Mouse (Mus musculus): ENCODE measurements around the gene Tsen15.

Gene Tsen15

DNA sequence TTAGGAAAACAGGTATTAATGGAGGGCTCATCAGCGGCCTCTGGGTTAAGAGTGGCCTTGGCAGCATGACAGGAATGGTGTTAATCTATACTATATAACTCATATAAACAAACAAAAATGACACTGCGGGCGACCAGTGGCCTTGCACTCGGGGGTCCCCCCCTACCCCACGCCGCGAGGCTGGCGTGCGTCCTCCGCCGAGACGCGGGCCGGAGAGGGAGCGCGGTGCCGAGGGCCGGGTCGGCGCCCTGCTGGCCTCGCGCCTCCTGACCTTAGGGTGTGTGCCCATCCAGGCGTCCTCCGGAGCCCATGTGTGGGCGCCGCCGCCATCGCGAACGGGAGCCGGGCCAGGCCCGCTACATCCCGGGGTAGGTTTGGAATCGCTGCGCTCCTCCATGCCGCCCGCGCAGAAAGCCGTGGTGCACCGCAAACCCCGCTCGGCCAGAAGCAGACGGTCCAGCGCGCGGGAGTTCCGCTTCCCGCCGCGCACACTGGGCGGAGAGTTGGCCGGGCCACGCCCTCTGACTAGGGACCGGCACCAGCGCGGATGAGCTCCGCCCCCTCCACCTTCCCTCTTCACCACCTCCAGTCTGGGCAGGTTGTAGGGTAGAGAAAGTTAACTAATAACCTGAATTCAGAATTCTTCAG lies at the start of gene Tsen15:
TSS of gene Tsen15 (minus strand) at position 501 of the 648 bp plus-strand sequence.
- DNase-seq (ENCODE audit: low spot score in 2 of 2) = peak; percentile 44 to 79

DNA sequence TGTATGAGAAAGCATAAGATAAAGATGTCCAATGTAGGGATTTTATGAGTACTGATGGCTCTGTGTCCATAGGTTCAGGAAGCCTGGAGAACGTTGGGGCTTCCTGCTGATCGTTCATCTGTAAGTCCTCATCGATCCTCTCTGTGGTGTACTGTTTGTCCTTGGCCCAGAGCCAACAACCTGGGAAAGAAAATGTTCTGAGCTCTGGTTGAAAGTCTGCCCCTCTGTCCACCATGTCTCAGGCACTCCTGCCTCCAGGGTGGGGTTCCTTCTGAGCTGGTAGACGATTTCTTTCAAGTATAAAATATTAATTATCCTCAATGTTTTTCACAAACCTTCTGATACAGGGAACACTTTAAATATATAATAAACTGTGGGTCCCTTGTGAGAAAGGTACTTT lies 47.7 kb upstream of the Tsen15 start:
- no peak for DNase-seq (ENCODE audit: low spot score in 2 of 2)

DNA sequence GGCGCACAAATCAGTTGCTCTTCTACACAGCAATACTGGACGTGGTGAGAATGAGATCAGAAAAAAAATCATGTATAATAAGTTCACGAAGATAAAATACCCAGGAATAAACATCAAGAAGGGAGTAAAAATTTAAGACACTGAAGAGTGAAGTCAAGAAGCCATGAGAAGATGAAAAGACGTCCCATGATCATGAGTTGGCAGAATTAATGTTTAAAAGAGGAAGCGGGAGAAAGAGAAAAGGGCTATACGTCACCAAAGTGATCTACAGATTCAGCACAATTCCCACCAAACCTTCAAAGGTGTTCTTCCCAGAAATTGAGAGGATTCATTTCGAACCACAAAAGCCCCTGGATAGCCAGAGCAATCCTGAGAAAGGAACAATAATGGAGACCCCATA lies 43.3 kb upstream of the Tsen15 start:
- no peak for DNase-seq (ENCODE audit: low spot score in 2 of 2)

DNA sequence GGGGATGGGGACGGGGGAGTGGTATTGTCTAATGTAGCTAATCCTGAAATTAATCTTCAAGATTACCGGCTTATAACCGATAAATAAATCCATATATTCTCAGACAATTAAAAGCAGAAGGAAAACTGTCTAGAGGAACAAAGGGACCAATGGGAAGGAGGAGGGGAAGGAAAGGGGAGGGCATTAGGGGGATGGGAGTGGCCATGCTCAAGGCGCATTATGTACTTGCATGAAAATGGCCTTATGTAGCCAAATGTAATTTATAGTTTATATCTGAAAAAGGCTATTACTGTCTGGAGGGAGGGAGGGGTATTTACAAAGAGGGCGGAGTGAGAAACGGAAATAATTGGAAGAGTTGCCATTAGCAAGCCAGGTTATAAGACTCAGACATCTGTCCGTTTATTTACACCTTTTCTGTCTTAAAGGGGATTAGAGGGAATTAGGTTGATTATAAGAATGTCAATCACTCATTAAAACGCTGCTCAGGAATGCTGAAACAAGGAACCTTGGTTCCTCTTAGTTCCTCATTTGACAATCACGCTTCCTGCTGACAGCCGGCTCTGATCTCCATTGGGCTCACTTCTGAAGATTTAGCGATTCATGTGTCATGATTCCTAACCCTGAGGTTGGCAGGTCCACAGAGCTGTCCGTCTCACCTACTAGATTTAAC lies 41.6 kb upstream of the Tsen15 start:
- DNase-seq (ENCODE audit: low spot score in 2 of 2) = no peak

DNA sequence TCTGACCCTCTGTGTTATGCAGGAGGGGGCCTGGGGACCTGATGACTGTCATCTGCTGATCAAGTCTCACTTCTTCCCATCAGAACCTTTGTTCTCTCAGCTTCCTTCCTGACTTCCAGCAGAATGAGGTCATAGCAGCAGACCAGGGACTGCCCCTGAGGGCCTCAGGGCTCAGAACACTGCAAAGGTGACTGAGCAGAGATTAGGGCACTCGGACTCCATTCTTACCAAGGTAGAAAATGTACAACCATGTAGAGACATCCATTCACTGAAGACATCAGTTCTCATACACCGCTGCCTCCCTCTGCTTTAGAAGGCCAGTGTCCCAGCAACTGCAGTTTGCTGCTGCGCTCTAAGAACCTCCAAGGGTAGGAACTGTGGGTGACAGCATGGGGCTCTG lies 36.6 kb upstream of the Tsen15 start:
- no peak for DNase-seq (ENCODE audit: low spot score in 2 of 2)

DNA sequence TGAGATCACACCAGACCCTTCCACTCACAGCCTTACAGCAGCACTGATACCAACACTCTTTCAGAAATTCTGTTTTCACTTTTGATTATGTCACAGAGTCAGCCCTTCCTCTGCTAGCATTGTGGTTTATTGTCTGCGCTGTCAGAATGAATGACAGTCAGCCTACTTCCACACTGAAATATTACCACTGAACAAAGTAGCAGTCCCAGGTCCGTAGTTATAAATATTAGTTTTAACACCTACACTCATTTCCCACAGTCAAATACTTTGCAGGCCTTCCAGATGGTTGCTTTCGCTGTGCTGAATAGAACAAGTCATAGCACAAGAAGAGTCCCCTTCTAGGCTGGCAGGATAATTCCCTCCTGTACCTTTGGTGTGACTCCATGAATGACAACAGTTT lies 35.8 kb upstream of the Tsen15 start:
- no peak for DNase-seq (ENCODE audit: low spot score in 2 of 2)

DNA sequence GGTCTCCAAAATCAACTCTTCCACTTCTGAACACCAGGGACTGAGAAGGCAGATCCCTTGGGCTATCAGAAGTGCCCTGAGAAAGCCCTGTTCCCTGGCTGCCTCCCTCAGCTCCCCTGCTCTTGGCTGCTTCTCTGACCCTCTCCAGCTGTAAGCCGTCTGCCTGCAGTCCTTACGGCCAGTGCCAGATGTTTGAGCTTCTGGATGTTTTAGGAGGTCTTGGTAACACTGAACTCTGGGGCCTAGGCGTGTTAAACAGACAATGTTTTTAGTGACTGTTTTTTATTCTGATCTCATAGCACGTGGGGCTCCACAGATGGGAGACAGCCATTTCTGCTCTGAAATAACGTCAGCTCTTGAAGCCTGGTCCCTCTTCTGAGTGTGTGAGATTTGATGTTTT lies 31.1 kb upstream of the Tsen15 start:
- DNase-seq (ENCODE audit: low spot score in 2 of 2) = no peak

DNA sequence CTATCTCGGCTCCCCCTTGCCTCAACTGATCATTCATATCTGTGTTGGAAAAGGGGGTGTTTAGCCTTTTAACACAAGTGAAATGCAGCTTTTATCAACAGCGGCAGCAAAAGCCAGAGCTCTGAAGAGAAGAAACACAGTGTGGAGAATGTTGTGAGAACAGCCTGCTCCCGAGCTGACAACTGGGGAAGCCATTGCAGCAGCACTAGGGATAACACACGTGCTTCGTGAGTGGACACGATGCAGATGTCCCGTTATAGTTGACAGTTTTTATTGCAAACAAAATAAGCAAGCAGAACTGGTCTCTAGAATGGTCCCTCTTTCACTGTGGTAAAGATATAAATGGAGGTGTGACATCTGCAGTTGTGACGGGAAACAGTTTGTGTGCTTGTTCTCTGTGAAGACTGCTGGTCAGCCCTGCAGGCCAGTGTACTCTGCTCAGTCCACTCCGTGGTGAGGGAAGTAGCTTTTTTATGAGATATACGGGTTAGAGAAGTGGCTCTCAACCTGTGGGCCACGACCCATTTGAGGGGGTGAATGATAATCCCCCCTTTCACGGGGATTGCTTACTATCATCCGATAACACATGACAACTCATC lies 29.9 kb upstream of the Tsen15 start:
- DNase-seq (ENCODE audit: low spot score in 2 of 2) = no peak

DNA sequence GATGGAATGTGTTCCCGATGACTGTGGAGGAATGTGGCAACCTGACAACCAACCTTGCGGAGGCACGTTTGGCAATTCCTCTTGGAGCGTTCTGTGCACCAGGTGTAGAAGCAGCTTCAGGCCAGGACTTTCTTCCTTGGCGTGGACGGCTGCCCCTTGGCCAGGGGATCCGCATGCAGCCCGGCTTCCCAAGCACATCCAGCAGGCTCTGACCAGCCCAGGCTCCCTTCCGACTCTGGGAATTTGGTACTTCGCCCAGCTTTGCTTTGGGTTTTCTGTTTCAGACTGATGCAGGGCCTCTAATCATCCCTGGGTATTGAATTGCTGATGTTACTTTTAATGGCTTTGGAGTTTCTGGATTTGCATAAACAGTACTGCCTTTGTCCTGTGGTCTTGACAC lies 28.0 kb upstream of the Tsen15 start:
- peak in 1 of 2 experiments; percentile 31 for DNase-seq (ENCODE audit: low spot score in 2 of 2)

DNA sequence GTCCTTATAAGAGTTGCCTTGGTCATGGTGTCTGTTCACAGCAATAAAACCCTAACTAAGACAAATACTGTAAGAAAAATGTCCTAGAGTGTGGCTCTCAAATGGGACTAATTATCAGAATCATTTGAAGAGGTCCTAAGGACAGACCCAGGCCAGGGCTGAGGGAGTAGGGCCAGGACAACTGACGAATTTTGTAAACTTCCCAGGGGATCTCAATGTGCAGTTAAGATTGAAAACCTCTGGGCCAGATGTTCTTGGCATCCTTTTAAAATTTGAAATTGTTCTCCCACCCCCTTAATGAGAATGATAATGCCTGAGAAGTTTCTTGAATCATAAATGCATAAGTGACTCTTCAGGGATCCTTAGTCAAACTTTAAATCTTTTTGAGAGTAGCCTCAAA lies 27.5 kb upstream of the Tsen15 start:
- DNase-seq (ENCODE audit: low spot score in 2 of 2) = no peak

DNA sequence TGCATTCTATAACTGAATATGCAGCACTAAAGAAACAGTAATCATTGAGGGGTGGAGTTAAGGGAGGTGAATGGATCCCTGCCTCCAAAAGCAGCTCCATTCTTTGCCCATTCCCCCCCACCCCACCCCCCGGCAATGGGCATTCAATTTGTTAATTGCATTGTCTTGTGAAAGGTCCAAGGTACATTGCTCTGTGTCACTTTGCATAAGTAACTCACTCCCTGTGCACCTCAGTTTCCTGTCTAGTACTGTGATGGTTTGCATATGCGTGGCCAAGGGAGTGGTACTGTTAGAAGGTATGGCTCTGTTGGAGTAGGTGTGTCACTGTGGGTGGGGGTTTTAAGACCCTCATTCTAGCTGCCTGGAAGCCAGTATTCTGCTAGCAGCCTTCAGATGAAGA lies 26.6 kb upstream of the Tsen15 start:
- DNase-seq (ENCODE audit: low spot score in 2 of 2) = no peak

DNA sequence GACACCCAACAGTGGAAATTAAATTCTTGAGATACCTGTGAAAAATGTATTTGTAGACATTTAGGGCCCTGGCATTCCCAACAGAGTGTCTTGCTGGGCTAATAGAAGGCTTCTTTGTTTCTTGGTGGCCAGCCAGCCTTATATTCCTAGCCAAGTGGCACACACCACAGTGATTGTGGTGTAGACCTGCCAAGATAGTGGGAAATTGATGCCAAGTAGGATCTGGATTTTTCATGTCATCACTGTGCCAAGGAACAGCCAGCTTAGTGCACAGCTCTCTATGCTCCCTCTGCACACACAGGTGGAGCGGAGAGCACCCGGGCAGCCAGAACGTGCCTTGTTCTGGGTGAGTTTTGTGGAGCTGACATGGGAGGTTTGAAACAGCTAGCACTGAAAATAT lies 24.2 kb upstream of the Tsen15 start:
- peak in 1 of 2 experiments; percentile 17 for DNase-seq (ENCODE audit: low spot score in 2 of 2)

DNA sequence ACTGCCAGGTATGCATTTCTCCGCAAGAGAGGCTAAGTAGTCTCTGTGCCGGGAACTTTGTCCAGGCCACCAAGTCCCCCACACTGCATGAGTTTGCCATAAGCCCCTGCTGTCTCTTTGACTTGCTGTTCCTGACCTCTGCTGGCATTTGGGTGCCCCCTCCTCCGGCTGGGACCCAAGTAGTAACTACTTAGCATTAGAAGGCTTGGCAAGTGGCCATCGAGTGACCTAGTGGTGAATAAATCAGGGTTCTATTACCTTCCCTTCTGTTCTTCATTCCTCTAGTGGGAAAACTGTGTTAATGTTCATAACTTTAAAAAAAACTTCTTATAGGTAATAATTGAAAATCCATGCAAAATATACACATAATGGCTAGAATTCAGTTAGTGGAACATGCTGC lies 22.9 kb upstream of the Tsen15 start:
- DNase-seq (ENCODE audit: low spot score in 2 of 2) = no peak

DNA sequence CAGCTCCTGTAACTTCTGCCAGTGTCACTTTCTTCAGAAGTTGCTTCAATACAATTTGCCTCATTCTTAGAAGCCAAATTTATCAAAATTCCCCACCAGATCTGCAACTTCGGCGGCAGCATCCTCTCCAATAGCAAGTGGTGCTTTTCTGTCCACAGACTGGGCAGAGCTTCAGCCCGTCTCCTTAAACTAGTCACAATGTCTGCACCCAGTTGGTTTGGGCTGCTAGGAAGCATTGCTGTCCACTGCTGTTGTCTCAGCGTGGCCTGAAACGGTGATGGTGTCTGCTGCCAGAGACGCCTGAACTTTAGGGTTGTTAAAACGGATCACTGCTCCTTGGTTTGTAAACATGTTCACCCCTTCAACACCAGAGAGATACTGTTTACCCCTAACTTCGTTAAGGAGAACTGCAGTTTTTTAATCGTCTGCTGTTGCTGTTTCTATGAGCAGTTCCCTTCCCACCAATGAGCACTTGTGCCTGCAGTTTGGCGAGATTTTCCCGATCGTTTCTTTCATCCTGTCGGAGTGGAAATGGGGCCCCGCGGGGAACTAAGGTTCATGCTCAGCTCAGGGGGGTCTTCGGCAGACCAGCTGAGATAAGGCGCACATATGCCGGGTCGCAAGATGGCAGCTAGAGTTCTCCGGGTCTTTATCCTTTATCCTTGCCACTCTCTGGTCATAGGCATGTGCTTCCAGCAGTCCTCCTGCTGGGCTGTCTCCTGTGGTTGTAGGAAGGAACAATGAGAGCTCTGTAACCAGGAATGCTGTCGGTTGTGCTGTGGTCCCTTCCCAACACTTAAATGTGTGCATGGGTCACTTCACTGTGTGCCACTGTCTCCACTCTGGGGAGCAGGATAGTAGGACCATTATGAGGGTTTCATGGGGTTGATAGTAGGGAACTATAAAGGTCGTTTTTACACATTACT lies 20.8 kb upstream of the Tsen15 start:
- DNase-seq (ENCODE audit: low spot score in 2 of 2) = no peak

DNA sequence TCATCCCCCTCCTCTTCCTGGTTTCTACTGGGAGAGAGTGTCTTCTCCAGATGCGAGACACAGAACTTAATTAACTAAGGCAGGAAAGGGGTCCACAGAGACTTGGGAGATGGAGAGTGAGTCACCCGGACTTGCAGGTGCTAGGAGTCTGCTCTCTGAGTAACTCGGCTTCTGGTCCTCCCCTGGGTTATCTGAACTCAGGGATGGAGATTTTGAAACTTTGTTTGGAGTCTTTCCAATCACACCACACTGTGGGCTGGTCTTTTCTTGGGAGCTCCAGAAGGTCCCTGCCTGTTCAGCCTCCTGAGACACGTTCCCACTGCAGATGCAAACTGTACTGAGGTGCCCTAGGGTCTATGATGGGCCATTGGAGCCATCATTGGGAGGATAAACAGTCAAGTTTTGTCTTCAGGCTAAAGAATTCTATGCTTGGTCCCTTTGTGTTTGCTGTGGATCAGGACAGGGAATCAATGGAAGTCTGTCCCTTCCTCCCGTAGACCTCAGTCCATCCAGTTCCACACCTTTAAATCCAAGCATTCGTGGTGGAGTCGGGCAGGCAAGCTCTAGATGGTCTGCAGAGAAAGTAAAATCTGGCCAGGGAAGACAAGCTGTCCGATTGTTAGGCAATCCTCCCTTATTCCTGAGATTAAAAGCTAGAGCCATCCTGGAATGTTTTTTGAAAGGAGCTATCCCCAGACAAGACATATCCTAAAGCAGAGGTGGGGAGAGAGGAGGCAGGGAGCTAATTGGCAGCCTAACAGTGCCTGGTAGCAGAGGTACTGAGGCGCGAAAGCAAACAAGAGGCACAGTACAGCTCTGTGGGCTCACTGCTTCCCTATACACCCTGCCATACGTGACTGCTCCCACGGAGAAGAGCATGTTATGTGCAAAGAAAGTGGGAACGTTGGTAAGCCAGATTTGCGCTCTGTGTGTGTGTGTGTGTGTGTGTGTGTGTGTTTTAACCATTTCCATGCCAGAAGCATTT lies 14.4 kb upstream of the Tsen15 start:
- DNase-seq (ENCODE audit: low spot score in 2 of 2) = no peak

DNA sequence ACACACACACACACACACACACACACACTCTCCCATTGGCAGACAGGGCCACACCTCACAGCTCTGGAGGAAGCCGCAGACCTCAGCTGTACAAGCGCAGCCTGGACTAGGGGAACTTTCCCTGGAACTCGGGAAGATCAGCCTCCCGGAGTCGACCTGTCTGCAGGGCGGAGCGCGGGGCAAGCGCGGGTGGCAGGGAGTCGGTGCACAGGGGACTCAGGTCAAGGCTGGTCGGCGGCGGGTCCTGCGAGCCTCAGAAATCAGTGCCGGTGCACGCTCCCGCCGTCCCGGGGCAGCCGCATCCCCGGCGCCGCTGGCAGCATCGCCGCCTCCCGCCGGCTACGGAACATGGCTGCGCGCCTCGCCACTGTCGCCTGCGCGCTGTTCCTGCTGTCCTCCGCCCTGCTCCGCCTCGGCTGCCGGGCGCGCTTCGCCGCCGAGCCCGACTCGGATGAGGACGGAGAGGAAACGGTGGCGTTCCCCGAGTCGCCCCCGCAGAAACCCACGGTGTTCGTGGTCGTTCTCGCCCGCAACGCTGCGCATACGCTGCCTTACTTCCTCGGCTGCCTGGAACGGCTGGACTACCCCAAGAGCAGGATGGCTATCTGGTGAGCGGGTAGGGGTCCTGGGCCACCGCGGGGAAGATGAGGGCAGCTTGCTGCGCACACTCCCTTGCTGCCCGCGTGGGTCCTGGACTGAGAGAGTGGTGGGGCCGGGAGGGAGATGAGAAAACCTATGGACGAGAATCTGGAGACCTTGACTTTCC lies 13.5 kb upstream of the Tsen15 start, which contains the start of gene Colgalt2:
TSS of gene Colgalt2 (plus strand) at position 41 of the 766 bp plus-strand sequence.
- DNase-seq (ENCODE audit: low spot score in 2 of 2) = peak in 1 of 2 experiments; percentile 40

DNA sequence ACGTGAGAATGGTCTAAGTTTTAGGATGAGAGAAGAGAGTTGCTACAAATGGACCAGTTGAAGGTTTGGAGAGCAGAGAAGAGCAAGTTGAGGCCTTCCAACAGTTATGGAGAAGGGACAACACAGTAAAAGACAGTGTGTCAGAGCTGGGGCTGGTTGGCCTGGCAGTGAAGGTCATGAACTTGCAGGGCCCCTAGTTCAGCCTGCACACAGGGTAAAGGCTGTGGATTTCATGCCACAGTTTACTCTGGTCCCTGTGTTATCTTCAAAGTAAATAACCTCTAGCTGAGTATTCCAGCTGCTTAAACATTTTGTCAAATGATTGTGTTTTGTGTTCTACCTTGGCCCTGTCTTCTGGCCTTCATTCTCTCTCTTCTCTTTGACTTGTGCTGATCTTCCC lies 12.2 kb upstream of the Tsen15 start:
- no peak for DNase-seq (ENCODE audit: low spot score in 2 of 2)

DNA sequence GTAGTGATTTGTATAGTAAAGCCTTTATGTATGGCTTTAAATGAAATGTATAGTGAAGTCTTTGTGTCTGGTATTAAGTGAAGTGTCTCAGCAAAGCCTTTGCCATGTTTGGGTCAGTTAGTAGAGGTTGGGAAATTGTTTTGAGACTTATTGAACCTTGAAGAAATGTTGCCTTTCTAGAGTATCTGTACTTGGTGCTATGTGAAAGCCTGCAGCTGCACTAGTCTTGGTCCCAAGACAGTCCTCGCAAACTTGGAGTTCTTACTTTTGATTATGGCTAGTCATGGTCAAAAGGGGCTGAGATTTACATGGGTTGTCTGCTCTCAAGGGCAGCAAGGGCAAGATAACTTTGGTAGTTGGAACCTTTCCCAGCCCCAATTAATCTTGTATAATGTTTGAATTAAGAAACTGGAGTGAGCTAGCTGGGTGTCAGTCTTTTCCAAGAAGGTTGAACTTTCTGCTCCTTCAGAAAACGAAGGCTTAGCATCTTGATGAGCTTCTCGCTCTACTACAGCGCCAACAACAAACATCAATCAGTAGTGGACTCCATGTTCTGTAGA lies 8.5 kb upstream of the Tsen15 start:
- DNase-seq (ENCODE audit: low spot score in 2 of 2) = no peak

DNA sequence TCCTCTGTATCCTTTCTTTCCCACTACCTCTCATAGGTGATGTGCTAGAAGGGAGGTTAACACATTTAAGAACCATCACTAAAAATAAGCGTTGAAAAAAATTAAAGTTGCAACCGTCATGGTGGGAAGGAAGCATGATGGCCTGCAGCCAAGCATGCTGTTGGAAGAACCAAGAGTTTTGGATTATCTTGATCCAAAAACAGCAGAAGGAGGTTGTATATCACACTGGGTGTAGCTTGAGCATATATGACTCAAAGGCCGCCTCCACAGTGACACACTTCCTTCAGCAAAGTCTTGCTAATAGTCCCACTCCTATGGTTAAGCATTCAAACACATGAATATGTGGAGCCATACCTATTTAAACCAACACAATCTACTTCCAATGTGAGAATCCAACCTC lies 7.6 kb upstream of the Tsen15 start:
- no peak for DNase-seq (ENCODE audit: low spot score in 2 of 2)

DNA sequence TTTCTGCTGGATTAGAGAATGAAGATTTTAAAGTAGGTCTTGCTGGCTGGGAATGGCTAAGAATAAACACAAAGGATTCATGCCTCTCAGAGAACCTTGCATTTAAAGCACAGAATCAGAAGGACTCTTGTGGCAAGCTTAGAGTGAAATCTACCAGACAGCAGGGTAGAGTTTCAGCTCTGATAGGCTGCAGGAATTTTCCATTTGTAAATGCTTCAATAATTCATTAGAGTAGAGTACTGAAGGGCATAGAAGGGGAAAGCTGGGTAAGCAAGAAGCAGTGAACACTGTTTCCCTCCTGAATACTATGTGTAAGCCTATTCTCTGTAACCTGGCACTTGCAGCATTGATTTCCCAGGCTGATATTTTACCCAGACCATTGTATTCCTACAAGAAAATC lies 2.8 kb upstream of the Tsen15 start:
- no peak for DNase-seq (ENCODE audit: low spot score in 2 of 2)
